ENCODE assay signal across 18 mouse cellular contexts in the genomic region with DNA sequence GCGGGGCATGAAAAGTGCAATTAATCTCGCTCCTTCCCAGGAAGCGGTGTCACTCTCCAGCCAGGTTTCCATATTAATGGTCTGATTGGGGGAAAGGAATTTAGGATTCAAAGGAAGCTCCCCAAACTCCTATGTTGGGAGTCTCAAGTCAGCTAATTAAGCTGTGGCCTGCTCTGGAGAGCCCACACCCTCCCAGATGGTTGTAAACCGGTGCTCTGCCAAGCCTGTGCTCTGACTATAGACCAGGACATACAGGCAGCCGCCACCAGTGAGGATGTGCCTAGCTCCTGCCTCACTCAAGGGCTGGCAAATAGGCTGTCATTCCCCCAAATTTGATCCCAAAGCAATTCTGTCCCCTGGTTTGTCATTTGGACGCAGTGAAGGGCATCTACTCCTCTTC. TPM values are rescaled to one million over a fixed set of nuclear protein-coding genes. Genes with fewer than 3 reads are reported as not detected.
A peak's percentile ranks its signal among the peaks of the same experiment; 100 is the strongest.
DNase-seq lines count a peak whose midpoint lies in the region; ATAC-seq and TF ChIP-seq lines count a peak whose summit lies in the region.
"Had no signal": no experiment of that assay in that cellular context is flagged by ENCODE, and none has a peak within 500 bp of the region (broad histone marks: within the 10 kb centered on the region; RNA-seq: fewer than 3 reads in every experiment).

No protein-coding gene starts in this region.

- ATAC-seq in hindbrain, embryonic 12.5 days (ENCODE audit: low FRiP score), result no peak
- ATAC-seq in hindbrain, embryonic 14.5 days (ENCODE audit: low FRiP score), result no peak
- 0 out of 2 replicates have a peak, but pooled peaks have one; percentile 36 for ATAC-seq in midbrain, embryonic 16.5 days
- no peak for ATAC-seq in granulocyte monocyte progenitor cell, adult 5-6 weeks (replicated peaks; ENCODE audit: poor library complexity, severe bottlenecking)

- H3K27me3 ChIP-seq in hindbrain, embryonic 12.5 days, result no peaks in the 10 kb centered on the region
- no peaks in the 10 kb centered on the region for H3K27me3 ChIP-seq in hindbrain, embryonic 10.5 days (ENCODE audit: insufficient read depth, poor library complexity, severe bottlenecking)
- no peaks in the 10 kb centered on the region for H3K27me3 ChIP-seq in hindbrain, embryonic 14.5 days (ENCODE audit: control insufficient read depth, insufficient read depth, low read length)
- H3K27me3 ChIP-seq in midbrain, embryonic 16.5 days (ENCODE audit: control insufficient read depth, insufficient read depth, low read depth, low read length), result no peaks in the 10 kb centered on the region
- H3K27me3 ChIP-seq: neural tube, embryonic 12.5 days had no signal

- H3K9me3 ChIP-seq in hindbrain, embryonic 12.5 days (replicated peaks), result no peaks in the 10 kb centered on the region
- H3K9me3 ChIP-seq in hindbrain, embryonic 10.5 days, result no peaks in the 10 kb centered on the region
- H3K9me3 ChIP-seq in hindbrain, embryonic 14.5 days (ENCODE audit: control insufficient read depth, low read length), result no peaks in the 10 kb centered on the region
- no peaks in the 10 kb centered on the region for H3K9me3 ChIP-seq in midbrain, embryonic 16.5 days (replicated peaks; ENCODE audit: control insufficient read depth, low read length, poor library complexity, severe bottlenecking)
- H3K9me3 ChIP-seq: heart, embryonic 10.5 days; neural tube, embryonic 12.5 days had no signal

- no peak overlapping the region for H3K4me2 ChIP-seq in hindbrain, embryonic 12.5 days (replicated peaks)
- no peak overlapping the region for H3K4me2 ChIP-seq in hindbrain, embryonic 14.5 days (replicated peaks)
- H3K4me2 ChIP-seq in midbrain, embryonic 16.5 days (ENCODE audit: low read length), result no peak overlapping the region
- H3K4me2 ChIP-seq: neural tube, embryonic 12.5 days had no signal

- H3K36me3 ChIP-seq in hindbrain, embryonic 12.5 days, result peaks cover 19% of the 10 kb centered on the region
- H3K36me3 ChIP-seq in hindbrain, embryonic 10.5 days, result peaks cover 44% of the 10 kb centered on the region
- peaks cover 20% of the 10 kb centered on the region for H3K36me3 ChIP-seq in hindbrain, embryonic 14.5 days (replicated peaks; ENCODE audit: control insufficient read depth, insufficient read depth)
- peaks cover 6% of the 10 kb centered on the region; the same call in 1 of the 2 replicates for H3K36me3 ChIP-seq in midbrain, embryonic 16.5 days (ENCODE audit: control insufficient read depth, insufficient read depth, low read length)

- H3K9ac ChIP-seq in hindbrain, embryonic 12.5 days, result no peak overlapping the region
- H3K9ac ChIP-seq in hindbrain, embryonic 14.5 days, result no peak overlapping the region
- H3K9ac ChIP-seq in midbrain, embryonic 16.5 days (ENCODE audit: low read depth, low read length), result no peak overlapping the region
- H3K9ac ChIP-seq: neural tube, embryonic 12.5 days had no signal

- no peak overlapping the region for H3K4me3 ChIP-seq in hindbrain, embryonic 12.5 days
- H3K4me3 ChIP-seq in hindbrain, embryonic 10.5 days, result no peak overlapping the region
- H3K4me3 ChIP-seq in hindbrain, embryonic 14.5 days (replicated peaks; ENCODE audit: low read length), result no peak overlapping the region
- no peak overlapping the region for H3K4me3 ChIP-seq in midbrain, embryonic 16.5 days (ENCODE audit: low read depth, low read length)
- H3K4me3 ChIP-seq: heart, embryonic 10.5 days; neural tube, embryonic 12.5 days had no signal

- WGBS in hindbrain, embryonic 12.5 days, result 75% methylated on average over 6 of the region's 6 CpGs
- WGBS in hindbrain, embryonic 10.5 days, result 86% methylated on average over 6 of the region's 6 CpGs
- WGBS in hindbrain, embryonic 14.5 days, result 56% methylated on average over 6 of the region's 6 CpGs
- WGBS in midbrain, embryonic 16.5 days, result 58% methylated on average over 6 of the region's 6 CpGs

- peaks cover 48% of the 10 kb centered on the region for H3K4me1 ChIP-seq in hindbrain, embryonic 12.5 days
- peaks cover 49% of the 10 kb centered on the region for H3K4me1 ChIP-seq in hindbrain, embryonic 10.5 days (replicated peaks)
- peaks cover 36% of the 10 kb centered on the region for H3K4me1 ChIP-seq in hindbrain, embryonic 14.5 days (replicated peaks; ENCODE audit: control insufficient read depth, insufficient read depth, low read length)
- H3K4me1 ChIP-seq in midbrain, embryonic 16.5 days (ENCODE audit: control insufficient read depth, insufficient read depth, low read length), result peaks cover 29% of the 10 kb centered on the region

- no peak for TF ChIP-seq POLR2A in brain, embryonic 14.5 days (IDR thresholded peaks at IDR 0.05; ENCODE audit: borderline replicate concordance, extremely low read depth, insufficient read depth, insufficient read length, poor library complexity, severe bottlenecking)

- TF ChIP-seq CTCF in brain, embryonic 14.5 days (IDR thresholded peaks at IDR 0.05; ENCODE audit: borderline replicate concordance, extremely low read depth, insufficient read depth, insufficient read length), result no peak

- peak overlapping the region; percentile 81 for H3K27ac ChIP-seq in hindbrain, embryonic 12.5 days
- no peak overlapping the region for H3K27ac ChIP-seq in hindbrain, embryonic 10.5 days
- 0 out of 2 replicates have a peak overlapping the region, but pooled peaks have one; percentile 32 for H3K27ac ChIP-seq in hindbrain, embryonic 14.5 days
- no peak overlapping the region for H3K27ac ChIP-seq in midbrain, embryonic 16.5 days (ENCODE audit: low read length)

- DNase-seq in hindbrain, embryonic 10.5 days (ENCODE audit: low spot score), result no peak
- peak; percentile 63 for DNase-seq in brain, embryonic 14.5 days (ENCODE audit: low read depth)
- DNase-seq in hindbrain, embryonic 14.5 days (ENCODE audit: low spot score), result no peak
- no peak for DNase-seq in cerebellum, adult 9-10 months
- DNase-seq: adrenal gland, adult 8-10 months; cerebellum, adult 11-12 months; cerebellum, postnatal 36 days; gastrocnemius, postnatal 36 days; heart, postnatal 10 days; kidney, adult 9 months; kidney, postnatal 4 days; lung, postnatal 36 days; thymus, postnatal 4 days had no signal

RNA-seq across cellular contexts. Expression of gene Mvb12b, which starts 50.4 kb away (rescaled TPM):
- polyA plus RNA-seq in hindbrain, embryonic 12.5 days (2016; fragmentation: Nextera tagmentation; extraction: Ambion mirVana), result 58.9 and 61.5 TPM in 2 replicates
- 22.7 and 28.8 TPM in 2 replicates for polyA plus RNA-seq in hindbrain, embryonic 10.5 days (2016; fragmentation: Nextera tagmentation; extraction: Ambion mirVana)
- polyA plus RNA-seq in brain, embryonic 14.5 days (2012; rRNA removed), result 98.9 and 133 TPM in 2 replicates
- polyA plus RNA-seq in hindbrain, embryonic 14.5 days (2014; fragmentation: Nextera tagmentation; extraction: Ambion mirVana), result 48.0 and 54.9 TPM in 2 replicates
- 56.9 and 70.2 TPM in 2 replicates for polyA plus RNA-seq in midbrain, embryonic 16.5 days (2015; fragmentation: Nextera tagmentation; extraction: Ambion mirVana)
- total RNA-seq in granulocyte monocyte progenitor cell, adult 5-6 weeks (2014; fragmentation: Nextera tagmentation), result 46.2 and 58.5 TPM in 2 replicates
- total RNA-seq in granulocyte monocyte progenitor cell, adult 5-6 weeks (2017), result 14.7 and 16.6 TPM in 2 replicates

Comparison
In these comparisons a context has a peak if more than half of its experiments do, and no peak if none do; other contexts are left out.
1. H3K27ac ChIP-seq: peak in hindbrain, embryonic 12.5 days (single experiment) and hindbrain, embryonic 14.5 days (single experiment); none in hindbrain, embryonic 10.5 days (single experiment) and midbrain, embryonic 16.5 days (single experiment).